In genomic region chr14:87568447-87568908, GRCm38 (mm10) we compare ENCODE assay signal across 8 mouse cellular contexts.
DNase-seq lines count a peak whose midpoint lies in the region.

No protein-coding gene starts in this region.

- DNase-seq in MN1 (ENCODE audit: low spot score), result peak; percentile 39
- DNase-seq in cerebellum, adult 18-20 months, result peak; percentile 27 to 38
- DNase-seq in frontal cortex, postnatal 10 days (ENCODE audit: low spot score in 2 of 2), result peak; percentile 45 to 52
- peak; percentile 24 to 51 for DNase-seq in heart, postnatal 36 days
- peak; percentile 36 for DNase-seq in left cerebral cortex, adult 11 months (ENCODE audit: low spot score)
- DNase-seq in lung, postnatal 10 days, result peak; percentile 72
- peak; percentile 72 to 74 for DNase-seq in right cerebral cortex, postnatal 10 days (ENCODE audit: low spot score in 2 of 2)
- DNase-seq in natural killer cell, adult 2 months (ENCODE audit: low spot score in 2 of 2), result no peak

- intact Hi-C loops in heart, postnatal 36 days (cut with DNase I), result no loop called here

Comparison
In these comparisons a context has a peak if more than half of its experiments do, and no peak if none do; other contexts are left out.
1. DNase-seq: peak in MN1 (single experiment), cerebellum, adult 18-20 months (2 of 2), frontal cortex, postnatal 10 days (2 of 2), heart, postnatal 36 days (2 of 2), left cerebral cortex, adult 11 months (single experiment), lung, postnatal 10 days (single experiment) and right cerebral cortex, postnatal 10 days (2 of 2); none in natural killer cell, adult 2 months (0 of 2).